Mouse (Mus musculus): ENCODE data around the gene Pelo.

DNA sequence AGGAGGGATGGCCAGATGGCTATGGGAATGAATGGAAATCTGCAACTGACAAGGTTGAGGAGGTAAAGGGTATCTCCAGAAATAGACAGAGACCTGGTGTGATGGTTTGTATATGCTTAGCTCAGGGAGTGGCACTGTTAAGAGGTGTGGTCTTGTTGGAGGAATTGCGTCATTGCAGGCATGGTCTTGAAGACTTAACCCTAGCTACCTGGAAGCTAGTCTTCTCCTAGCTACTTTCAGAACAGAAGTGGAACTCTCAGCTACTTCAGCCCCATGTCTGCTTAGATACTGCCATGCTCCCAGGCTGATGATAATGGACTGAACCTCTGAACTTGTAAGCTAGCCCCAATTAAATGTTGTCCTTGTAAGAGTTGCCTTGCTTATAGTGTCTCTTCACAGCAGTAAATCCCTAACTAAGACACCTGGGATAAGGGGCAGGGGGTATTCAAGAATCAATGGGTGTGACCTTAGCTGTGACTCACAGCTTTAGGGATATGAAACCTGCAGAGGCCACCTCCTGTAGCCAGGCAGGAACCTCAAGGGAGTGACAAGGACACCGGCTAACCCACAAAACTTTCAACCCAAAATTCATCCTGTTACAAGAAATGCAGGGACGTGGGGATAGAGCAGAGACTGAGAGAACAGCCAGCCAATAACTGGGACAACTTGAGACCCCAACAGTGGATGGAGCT lies 27.1 kb upstream of the Pelo start:
- no peak for TF ChIP-seq CTCF (IDR thresholded peaks at IDR 0.05; ENCODE audit: low read depth, low read length)
- no peak for TF ChIP-seq POLR2A (IDR thresholded peaks at IDR 0.05; ENCODE audit: insufficient read depth, low read length)
- TF ChIP-seq EP300 (IDR thresholded peaks at IDR 0.05; ENCODE audit: insufficient read depth, low read depth, low read length), result no peak
